Mouse (Mus musculus) adrenal gland, postnatal 25 days (tissue): ENCODE measurements around the gene Shc4. TPM values are rescaled to one million over a fixed set of nuclear protein-coding genes. Genes with fewer than 3 reads are reported as not detected.

ENCODE experiments used
- DNase-seq: peaks from one replicate; pipeline ENCODE4 v3.0.0; 2021; ENCODE audit warnings: mixed read lengths
- long read RNA-seq: library from polyadenylated mRNA; stranded (forward); transcript quantifications from one replicate; pipeline ENCODE4 v2.0.0, GENCODE M21; 2021
- total RNA-seq: library from RNA; stranded (reverse); gene quantifications from 2 replicates; pipeline ENCODE4 v1.2.3, GENCODE M21; 2021

Shc4 gene
- 3.3 and 3.4 TPM in 2 replicates for total RNA-seq
- long read RNA-seq, partial matches to known transcripts, result 0 of 5 reads
- long read RNA-seq, other reads (novel, unspliced or antisense), result 3 of 5 reads

GRCm38 (mm10) chr2:125724086-125724430 lies at the start of gene Shc4:
Gene Shc4 (minus strand): TSS chr2:125724148.
- DNase-seq, result peak; percentile 57

- DNase-seq, result peak; percentile 17
These were observed 41.1 kb upstream of the Shc4 start for GRCm38 (mm10) chr2:125765029-125765428.

GRCm38 (mm10) chr2:125764531-125764930 lies 40.6 kb upstream of the Shc4 start:
- DNase-seq, result no peak

GRCm38 (mm10) chr2:125749330-125749729 lies 25.4 kb upstream of the Shc4 start:
- DNase-seq, result no peak

GRCm38 (mm10) chr2:125739338-125739737 lies 15.4 kb upstream of the Shc4 start:
- DNase-seq, result no peak

- no peak for DNase-seq
These were observed 14.8 kb upstream of the Shc4 start for GRCm38 (mm10) chr2:125738718-125739117.

- no peak for DNase-seq
These were observed 12.0 kb upstream of the Shc4 start for GRCm38 (mm10) chr2:125736025-125736343.

GRCm38 (mm10) chr2:125735333-125736024 lies 11.5 kb upstream of the Shc4 start:
- DNase-seq, result no peak

- no peak for DNase-seq
These were observed 10.8 kb upstream of the Shc4 start for GRCm38 (mm10) chr2:125734741-125735140.

- peak; percentile 97 for DNase-seq
These were observed 8.0 kb upstream of the Shc4 start for GRCm38 (mm10) chr2:125731763-125732560.

GRCm38 (mm10) chr2:125724546-125725114 lies 682 bp upstream of the Shc4 start:
- no peak for DNase-seq

- peak; percentile 68 for DNase-seq
These were observed 401 bp downstream of the Shc4 start for GRCm38 (mm10) chr2:125723408-125724085.

GRCm38 (mm10) chr2:125723086-125723407 lies 901 bp downstream of the Shc4 start:
- no peak for DNase-seq

- DNase-seq, result no peak
These were observed 7.3 kb downstream of the Shc4 start for GRCm38 (mm10) chr2:125716599-125716998.

GRCm38 (mm10) chr2:125706510-125706921 lies 17.4 kb downstream of the Shc4 start:
- no peak for DNase-seq

GRCm38 (mm10) chr2:125704907-125705631 lies 18.9 kb downstream of the Shc4 start:
- no peak for DNase-seq

- DNase-seq, result no peak
These were observed 21.1 kb downstream of the Shc4 start for GRCm38 (mm10) chr2:125702851-125703250.

GRCm38 (mm10) chr2:125701606-125702005 lies 22.3 kb downstream of the Shc4 start:
- DNase-seq, result peak; percentile 32

GRCm38 (mm10) chr2:125696219-125696618 lies 27.7 kb downstream of the Shc4 start:
- DNase-seq, result no peak

GRCm38 (mm10) chr2:125694798-125695197 lies 29.1 kb downstream of the Shc4 start:
- no peak for DNase-seq

- no peak for DNase-seq
These were observed 31.9 kb downstream of the Shc4 start for GRCm38 (mm10) chr2:125692010-125692409.
